ENCODE assay signal across 8 mouse cellular contexts in the genomic region with DNA sequence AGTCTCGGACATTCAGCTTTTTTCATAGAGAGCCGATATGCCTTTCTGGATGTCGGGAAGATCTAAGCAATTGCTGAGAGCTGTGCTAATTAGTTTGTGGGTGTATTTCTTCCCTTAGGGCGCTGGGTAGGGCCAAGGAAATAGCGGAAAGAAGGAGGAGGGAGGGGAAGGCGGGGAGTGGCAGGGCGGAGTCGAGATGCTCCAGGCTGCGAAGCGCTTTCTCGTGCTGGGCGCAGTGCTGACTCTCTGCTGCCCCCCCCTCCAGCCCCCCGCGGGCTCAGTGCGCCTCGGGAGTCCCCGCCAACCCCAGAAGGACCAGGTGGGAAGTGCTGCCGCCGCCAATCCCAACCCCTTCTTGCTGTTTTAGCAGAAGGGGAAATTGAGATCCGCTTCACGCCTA. TPM values are rescaled to one million over a fixed set of nuclear protein-coding genes. Genes with fewer than 3 reads are reported as not detected.
DNase-seq lines count a peak whose midpoint lies in the region; ATAC-seq and TF ChIP-seq lines count a peak whose summit lies in the region.

No protein-coding gene starts in this region.

- no peaks in the 10 kb centered on the region for H3K9me3 ChIP-seq in forebrain, embryonic 13.5 days (replicated peaks)
- H3K9me3 ChIP-seq in intestine, embryonic 14.5 days (ENCODE audit: control insufficient read depth, low read length), result no peaks in the 10 kb centered on the region
- no peaks in the 10 kb centered on the region for H3K9me3 ChIP-seq in lung, postnatal 0 days (ENCODE audit: low read length)

- ATAC-seq in forebrain, embryonic 13.5 days, result peak; percentile 25; the same call in 1 of the 2 replicates
- no peak for ATAC-seq in intestine, embryonic 14.5 days (replicated peaks; ENCODE audit: low FRiP score, low TSS enrichment, low read depth)
- ATAC-seq in lung, postnatal 0 days, result peak; percentile 37
- ATAC-seq in CD4-positive, CD25-positive, alpha-beta regulatory T cell, adult 4 months, result no peak

- H3K4me3 ChIP-seq in forebrain, embryonic 13.5 days, result peak overlapping the region; percentile 38
- H3K4me3 ChIP-seq in intestine, embryonic 14.5 days (ENCODE audit: low read depth, low read length), result peak overlapping the region; percentile 47
- peak overlapping the region; percentile 49 for H3K4me3 ChIP-seq in lung, postnatal 0 days (ENCODE audit: low read depth, low read length)

- 1% methylated on average over 19 of the region's 21 CpGs for WGBS in forebrain, embryonic 13.5 days
- WGBS in intestine, embryonic 14.5 days, result 3% methylated on average over 10 of the region's 21 CpGs
- WGBS in lung, postnatal 0 days, result under 1% methylated on average over 19 of the region's 21 CpGs

- H3K9ac ChIP-seq in forebrain, embryonic 13.5 days, result no peak overlapping the region
- H3K9ac ChIP-seq in intestine, embryonic 14.5 days (ENCODE audit: low read length), result 0 out of 2 replicates have a peak overlapping the region, but pooled peaks have one; percentile 3
- no peak overlapping the region for H3K9ac ChIP-seq in lung, postnatal 0 days (replicated peaks; ENCODE audit: low read depth)

- no peak for TF ChIP-seq EP300 in lung, postnatal 0 days (IDR thresholded peaks at IDR 0.05)

- TF ChIP-seq CTCF in lung, postnatal 0 days (IDR thresholded peaks at IDR 0.05), result no peak

- peaks cover 36% of the 10 kb centered on the region for H3K4me1 ChIP-seq in forebrain, embryonic 13.5 days
- H3K4me1 ChIP-seq in intestine, embryonic 14.5 days (replicated peaks; ENCODE audit: control insufficient read depth, insufficient read depth, low read length), result peaks cover 11% of the 10 kb centered on the region
- H3K4me1 ChIP-seq in lung, postnatal 0 days (ENCODE audit: insufficient read depth, low read depth, low read length), result no peaks in the 10 kb centered on the region; the same call in 1 of the 2 replicates

- no peaks in the 10 kb centered on the region for H3K36me3 ChIP-seq in forebrain, embryonic 13.5 days (ENCODE audit: poor library complexity, severe bottlenecking)
- H3K36me3 ChIP-seq in intestine, embryonic 14.5 days (ENCODE audit: control insufficient read depth, insufficient read depth, low read length), result no peaks in the 10 kb centered on the region
- no peaks in the 10 kb centered on the region for H3K36me3 ChIP-seq in lung, postnatal 0 days (ENCODE audit: insufficient read depth, low read length)

- H3K27ac ChIP-seq in forebrain, embryonic 13.5 days, result no peak overlapping the region
- no peak overlapping the region for H3K27ac ChIP-seq in intestine, embryonic 14.5 days (ENCODE audit: low read depth)
- no peak overlapping the region for H3K27ac ChIP-seq in lung, postnatal 0 days (ENCODE audit: low read length)

- H3K27me3 ChIP-seq in forebrain, embryonic 13.5 days, result peaks cover 71% of the 10 kb centered on the region
- peaks cover 56% of the 10 kb centered on the region for H3K27me3 ChIP-seq in intestine, embryonic 14.5 days (replicated peaks; ENCODE audit: control insufficient read depth, insufficient read depth, low read length)
- H3K27me3 ChIP-seq in lung, postnatal 0 days (replicated peaks; ENCODE audit: insufficient read depth, low read length), result peaks cover 37% of the 10 kb centered on the region

- DNase-seq in ovary, postnatal 36 days (ENCODE audit: low spot score), result peak; percentile 42
- no peak for DNase-seq in ovary, postnatal 14 days (ENCODE audit: low spot score)
- no peak for DNase-seq in intestine, embryonic 14.5 days (ENCODE audit: low spot score)
- DNase-seq in lung, postnatal 0 days (ENCODE audit: low spot score), result peak; percentile 35
- no peak for DNase-seq in natural killer cell, adult 2 months (ENCODE audit: low spot score in 2 of 2)
- DNase-seq in spleen, postnatal 10 days (ENCODE audit: low spot score in 2 of 2), result no peak

- H3K4me2 ChIP-seq in forebrain, embryonic 13.5 days, result peak overlapping the region; percentile 69
- peak overlapping the region; percentile 76 for H3K4me2 ChIP-seq in intestine, embryonic 14.5 days (ENCODE audit: low read length)
- peak overlapping the region; percentile 87 for H3K4me2 ChIP-seq in lung, postnatal 0 days (replicated peaks; ENCODE audit: low read depth, low read length)

RNA-seq across cellular contexts. Expression of a gene that starts 38.6 kb away (rescaled TPM):
- 28.2 and 31.6 TPM in 2 replicates for polyA plus RNA-seq in forebrain, embryonic 13.5 days (2015; fragmentation: Nextera tagmentation; extraction: Ambion mirVana)
- 21.9 and 28.6 TPM in 2 replicates for polyA plus RNA-seq in intestine, embryonic 14.5 days (2014; fragmentation: Nextera tagmentation; extraction: Ambion mirVana)
- 17.0 and 20.0 TPM in 2 replicates for polyA plus RNA-seq in lung, postnatal 0 days (2015; fragmentation: Nextera tagmentation; extraction: Ambion mirVana)
- 10 to 100 TPM; 44.7 to 49.2 TPM for polyA plus RNA-seq in CD4-positive, CD25-positive, alpha-beta regulatory T cell, adult 4 months (2017; shearing (Covaris generic))

RNA-seq across cellular contexts. Expression of a gene that starts 38.9 kb away (rescaled TPM):
- polyA plus RNA-seq in forebrain, embryonic 13.5 days (2015; fragmentation: Nextera tagmentation; extraction: Ambion mirVana), result 5.2 and 6.3 TPM in 2 replicates
- 7.6 and 7.8 TPM in 2 replicates for polyA plus RNA-seq in intestine, embryonic 14.5 days (2014; fragmentation: Nextera tagmentation; extraction: Ambion mirVana)
- polyA plus RNA-seq in lung, postnatal 0 days (2015; fragmentation: Nextera tagmentation; extraction: Ambion mirVana), result 0.63 and 1.1 TPM in 2 replicates
- not detected for polyA plus RNA-seq in CD4-positive, CD25-positive, alpha-beta regulatory T cell, adult 4 months (2017; shearing (Covaris generic))

RNA-seq across cellular contexts. Expression of a gene that starts 58.0 kb away (rescaled TPM):
- polyA plus RNA-seq in forebrain, embryonic 13.5 days (2015; fragmentation: Nextera tagmentation; extraction: Ambion mirVana), result 0.12 and 0.13 TPM in 2 replicates
- 0.07 and 0.08 TPM in 2 replicates for polyA plus RNA-seq in intestine, embryonic 14.5 days (2014; fragmentation: Nextera tagmentation; extraction: Ambion mirVana)
- 0.21 and 0.23 TPM in 2 replicates for polyA plus RNA-seq in lung, postnatal 0 days (2015; fragmentation: Nextera tagmentation; extraction: Ambion mirVana)
- under 1 TPM; 0.23 to 0.52 TPM for polyA plus RNA-seq in CD4-positive, CD25-positive, alpha-beta regulatory T cell, adult 4 months (2017; shearing (Covaris generic))

RNA-seq across cellular contexts. Expression of a gene that starts 58.3 kb away (rescaled TPM):
- not detected in 2 replicates for polyA plus RNA-seq in forebrain, embryonic 13.5 days (2015; fragmentation: Nextera tagmentation; extraction: Ambion mirVana)
- polyA plus RNA-seq in intestine, embryonic 14.5 days (2014; fragmentation: Nextera tagmentation; extraction: Ambion mirVana), result 1.1 TPM in 2 replicates
- polyA plus RNA-seq in lung, postnatal 0 days (2015; fragmentation: Nextera tagmentation; extraction: Ambion mirVana), result 0.40 and 0.53 TPM in 2 replicates
- not detected for polyA plus RNA-seq in CD4-positive, CD25-positive, alpha-beta regulatory T cell, adult 4 months (2017; shearing (Covaris generic))

Comparison
In these comparisons a context has a peak if more than half of its experiments do, and no peak if none do; other contexts are left out.
1. DNase-seq: peak in ovary, postnatal 36 days (single experiment) and lung, postnatal 0 days (single experiment); none in ovary, postnatal 14 days (single experiment), intestine, embryonic 14.5 days (single experiment), natural killer cell, adult 2 months (0 of 2) and spleen, postnatal 10 days (0 of 2).
2. ATAC-seq: peak in forebrain, embryonic 13.5 days (single experiment) and lung, postnatal 0 days (single experiment); none in intestine, embryonic 14.5 days (single experiment) and CD4-positive, CD25-positive, alpha-beta regulatory T cell, adult 4 months (single experiment).
3. Peak in every context shown above with its lines, with median percentiles within 50 percentile points of each other: H3K4me2 ChIP-seq and H3K4me3 ChIP-seq.